Mouse (Mus musculus): Measurements from ENCODE around the gene Slc35a2. TPM values are rescaled to one million over a fixed set of nuclear protein-coding genes. Genes with fewer than 3 reads are reported as not detected.
"Not testable (repeated sequence)": the region's sequence is repeated elsewhere in the genome, so short reads cannot be mapped to it uniquely, and the experiment has no call there.

Slc35a2 gene
- polyA plus RNA-seq, 1 experiment from 2014 or later, result 55.0 TPM

GRCm38 (mm10) chrX:7909242-7909641, 25.4 kb downstream of the Slc35a2 start, which contains the start of gene Gm10490:
Gene Gm10490 (plus strand): TSS chrX:7909542.
- not testable (repeated sequence) for H3K4me1 ChIP-seq; H3K27ac ChIP-seq (replicated peaks); H3K4me3 ChIP-seq (replicated peaks); H3K9ac ChIP-seq; H3K36me3 ChIP-seq; H3K27me3 ChIP-seq; H3K9me3 ChIP-seq (replicated peaks); ATAC-seq (ENCODE audit: insufficient number of reproducible peaks, low FRiP score, low TSS enrichment, low read depth); H3K4me2 ChIP-seq (replicated peaks)
- 91% methylated on average over 4 of the region's 4 CpGs for WGBS

- no peak for ATAC-seq (ENCODE audit: insufficient number of reproducible peaks, low FRiP score, low TSS enrichment, low read depth)
- Histone ChIP-seq H3K36me3 (peaks cover 4% of the 10 kb centered on the region; the same call in 1 of the 2 replicates), H3K27me3 (no peaks in the 10 kb centered on the region), H3K9me3 (replicated peaks) (no peaks in the 10 kb centered on the region), H3K27ac (replicated peaks) (no peak overlapping the region), H3K4me3 (replicated peaks) (no peak overlapping the region), H3K4me2 (replicated peaks) (no peak overlapping the region), H3K4me1 (no peaks in the 10 kb centered on the region), H3K9ac (no peak overlapping the region)
- 46% methylated on average over 6 of the region's 6 CpGs for WGBS
Observed at GRCm38 (mm10) chrX:7910473-7910872, 26.6 kb downstream of the Slc35a2 start.

GRCm38 (mm10) chrX:7915669-7916068, 31.8 kb downstream of the Slc35a2 start:
- not testable (repeated sequence) for H3K4me3 ChIP-seq (replicated peaks); H3K9ac ChIP-seq; H3K27ac ChIP-seq (replicated peaks); H3K36me3 ChIP-seq; ATAC-seq (ENCODE audit: insufficient number of reproducible peaks, low FRiP score, low TSS enrichment, low read depth); H3K4me2 ChIP-seq (replicated peaks); H3K9me3 ChIP-seq (replicated peaks); H3K4me1 ChIP-seq
- WGBS, result 22% methylated on average over 3 of the region's 3 CpGs
- peaks cover 13% of the 10 kb centered on the region for H3K27me3 ChIP-seq

GRCm38 (mm10) chrX:7917960-7918359, 34.1 kb downstream of the Slc35a2 start:
- peaks cover 34% of the 10 kb centered on the region for H3K27me3 ChIP-seq
- not testable (repeated sequence) for H3K4me1 ChIP-seq; H3K9ac ChIP-seq; H3K4me3 ChIP-seq (replicated peaks); H3K27ac ChIP-seq (replicated peaks); H3K9me3 ChIP-seq (replicated peaks); H3K36me3 ChIP-seq; ATAC-seq (ENCODE audit: insufficient number of reproducible peaks, low FRiP score, low TSS enrichment, low read depth); H3K4me2 ChIP-seq (replicated peaks)
- WGBS, result 72% methylated on average over 6 of the region's 6 CpGs

- no peaks in the 10 kb centered on the region for H3K9me3 ChIP-seq (replicated peaks)
- no peak within 1 kb of the TSS for H3K27ac ChIP-seq (replicated peaks)
- H3K4me2 ChIP-seq (replicated peaks), result peak within 1 kb of the TSS; percentile 38
- H3K9ac ChIP-seq, result no peak within 1 kb of the TSS
- 19% methylated on average over 31 of the region's 40 CpGs for WGBS
- peaks cover 50% of the 10 kb centered on the region for H3K27me3 ChIP-seq
- H3K4me1 ChIP-seq, result peaks cover 8% of the 10 kb centered on the region
- no peaks in the 10 kb centered on the region for H3K36me3 ChIP-seq
- peak within 1 kb of the TSS; percentile 22 for H3K4me3 ChIP-seq (replicated peaks)
- no peak for ATAC-seq (ENCODE audit: insufficient number of reproducible peaks, low FRiP score, low TSS enrichment, low read depth)
Observed at GRCm38 (mm10) chrX:7919601-7920383, 36.0 kb downstream of the Slc35a2 start, which contains the start of gene Pcsk1n. Gene Pcsk1n (plus strand): TSS chrX:7919822.

- WGBS, result 10% methylated on average over 42 of the region's 48 CpGs
- H3K4me3 ChIP-seq (replicated peaks), result peak overlapping the region; percentile 31
- peaks cover 8% of the 10 kb centered on the region for H3K4me1 ChIP-seq
- no peak overlapping the region for H3K9ac ChIP-seq
- peak overlapping the region; percentile 41 for H3K4me2 ChIP-seq (replicated peaks)
- H3K36me3 ChIP-seq, result no peaks in the 10 kb centered on the region
- H3K27ac ChIP-seq (replicated peaks), result no peak overlapping the region
- H3K27me3 ChIP-seq, result peaks cover 65% of the 10 kb centered on the region
- no peaks in the 10 kb centered on the region for H3K9me3 ChIP-seq (replicated peaks)
- no peak; the same call in 1 of the 2 replicates for ATAC-seq (ENCODE audit: insufficient number of reproducible peaks, low FRiP score, low TSS enrichment, low read depth)
Observed at GRCm38 (mm10) chrX:7922032-7922431, 38.2 kb downstream of the Slc35a2 start.

GRCm38 (mm10) chrX:7926266-7926665, 42.4 kb downstream of the Slc35a2 start:
- Histone ChIP-seq H3K27ac (replicated peaks) (no peak overlapping the region), H3K4me2 (replicated peaks) (no peak overlapping the region), H3K4me3 (replicated peaks) (no peak overlapping the region), H3K9ac (no peak overlapping the region), H3K36me3 (peaks cover under 1% of the 10 kb centered on the region; the same call in 1 of the 2 replicates), H3K4me1 (peaks cover 8% of the 10 kb centered on the region), H3K27me3 (peaks cover 66% of the 10 kb centered on the region), H3K9me3 (replicated peaks) (no peaks in the 10 kb centered on the region)
- no peak for ATAC-seq (ENCODE audit: insufficient number of reproducible peaks, low FRiP score, low TSS enrichment, low read depth)
- 72% methylated on average over 6 of the region's 6 CpGs for WGBS

- Histone ChIP-seq H3K27ac (replicated peaks) (no peak overlapping the region), H3K4me1 (peaks cover 4% of the 10 kb centered on the region), H3K36me3 (peaks cover 4% of the 10 kb centered on the region; the same call in 1 of the 2 replicates), H3K27me3 (peaks cover 58% of the 10 kb centered on the region), H3K9me3 (replicated peaks) (no peaks in the 10 kb centered on the region), H3K4me3 (replicated peaks) (no peak overlapping the region), H3K9ac (no peak overlapping the region), H3K4me2 (replicated peaks) (no peak overlapping the region)
- ATAC-seq (ENCODE audit: insufficient number of reproducible peaks, low FRiP score, low TSS enrichment, low read depth), result no peak
- WGBS, result 15% methylated on average over 10 of the region's 10 CpGs
Observed at GRCm38 (mm10) chrX:7927116-7927515, 43.3 kb downstream of the Slc35a2 start.

- H3K4me2 ChIP-seq (replicated peaks), result no peak within 1 kb of the TSS
- peaks cover 4% of the 10 kb centered on the region; the same call in 1 of the 2 replicates for H3K36me3 ChIP-seq
- no peak for ATAC-seq (ENCODE audit: insufficient number of reproducible peaks, low FRiP score, low TSS enrichment, low read depth)
- H3K27me3 ChIP-seq, result peaks cover 47% of the 10 kb centered on the region
- no peak within 1 kb of the TSS for H3K4me3 ChIP-seq (replicated peaks)
- no peak within 1 kb of the TSS for H3K9ac ChIP-seq
- WGBS, result 22% methylated on average over 19 of the region's 19 CpGs
- no peaks in the 10 kb centered on the region for H3K9me3 ChIP-seq (replicated peaks)
- no peak within 1 kb of the TSS for H3K27ac ChIP-seq (replicated peaks)
- no peaks in the 10 kb centered on the region for H3K4me1 ChIP-seq
Observed at GRCm38 (mm10) chrX:7928270-7928790, 44.5 kb downstream of the Slc35a2 start, which contains the start of gene Eras. Gene Eras (minus strand): TSS chrX:7928607.

GRCm38 (mm10) chrX:7936874-7937273, 53.0 kb downstream of the Slc35a2 start:
- peaks cover 11% of the 10 kb centered on the region; the same call in 1 of the 2 replicates for H3K36me3 ChIP-seq
- H3K4me2 ChIP-seq (replicated peaks), result no peak overlapping the region
- H3K27me3 ChIP-seq, result no peaks in the 10 kb centered on the region
- H3K27ac ChIP-seq (replicated peaks), result no peak overlapping the region
- no peaks in the 10 kb centered on the region for H3K4me1 ChIP-seq
- no peaks in the 10 kb centered on the region for H3K9me3 ChIP-seq (replicated peaks)
- no peak for ATAC-seq (ENCODE audit: insufficient number of reproducible peaks, low FRiP score, low TSS enrichment, low read depth)
- H3K4me3 ChIP-seq (replicated peaks), result no peak overlapping the region
- H3K9ac ChIP-seq, result no peak overlapping the region
- WGBS, result 52% methylated on average over 11 of the region's 11 CpGs

GRCm38 (mm10) chrX:7937667-7938066, 53.8 kb downstream of the Slc35a2 start:
- Histone ChIP-seq H3K36me3 (peaks cover 13% of the 10 kb centered on the region; the same call in 1 of the 2 replicates), H3K9me3 (replicated peaks) (no peaks in the 10 kb centered on the region), H3K4me1 (no peaks in the 10 kb centered on the region), H3K9ac (no peak overlapping the region), H3K4me2 (replicated peaks) (no peak overlapping the region), H3K27ac (replicated peaks) (no peak overlapping the region), H3K27me3 (no peaks in the 10 kb centered on the region), H3K4me3 (replicated peaks) (no peak overlapping the region)
- WGBS, result 86% methylated on average over 6 of the region's 6 CpGs
- no peak for ATAC-seq (ENCODE audit: insufficient number of reproducible peaks, low FRiP score, low TSS enrichment, low read depth)

All from embryonic facial prominence, embryonic 15.5 days (tissue).